Mouse (Mus musculus) spleen, postnatal 36 days (tissue): ENCODE measurements at regions not wholly inside any gene's neighbourhood (a gene's known extent, or its start where the extent isn't known, plus 50 kb on each side); places are given as distances from the start of the nearest gene placed in this dataset.

Source experiments
- DNase-seq, 2 experiments: peaks; one replicate each; pipeline ENCODE4 v3.0.0; 2022; ENCODE audit warnings: low spot score in 2 of 2, mixed read lengths in 1 of 2

DNA sequence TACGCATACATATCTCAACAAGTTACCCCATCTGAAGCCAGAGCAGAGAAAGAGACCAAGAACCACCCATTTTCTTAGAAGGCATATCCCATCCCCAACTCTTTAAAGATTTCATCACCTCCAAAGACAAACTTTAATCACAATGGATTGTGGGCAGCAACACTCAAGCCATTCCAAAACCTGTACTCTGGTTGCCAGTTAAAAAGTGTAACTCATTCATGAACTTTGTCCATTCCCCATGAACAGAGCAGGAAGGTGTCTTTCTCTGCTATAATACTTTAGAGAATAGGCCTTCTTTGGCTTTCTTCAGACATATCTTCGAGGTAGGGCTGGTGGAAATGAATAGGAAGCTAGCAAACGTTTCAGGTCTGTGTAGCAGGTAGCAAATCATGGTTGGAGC lies 160.4 kb downstream of the Fzd1 start:
- no peak for DNase-seq

DNA sequence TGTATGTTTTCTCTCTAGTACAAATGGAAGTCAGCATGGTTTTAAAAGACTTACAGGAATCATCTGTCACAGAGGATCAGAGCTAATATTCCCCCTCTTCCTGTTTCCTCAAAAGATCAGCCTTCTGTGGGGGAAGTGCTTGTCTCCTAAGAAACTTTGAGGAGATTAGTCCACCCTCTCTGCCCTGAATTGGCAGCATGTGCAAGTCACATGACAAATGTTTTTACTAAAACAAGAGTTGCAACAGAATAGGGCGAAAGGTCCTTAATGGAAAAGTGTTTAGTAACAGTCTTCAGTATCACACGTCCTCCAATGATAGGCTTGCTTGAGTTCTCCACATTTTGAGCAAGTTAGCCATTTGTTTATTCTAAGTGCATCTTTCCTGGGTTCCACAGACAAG lies 162.8 kb downstream of the Fzd1 start:
- DNase-seq = peak in 1 of 2 experiments; percentile 11

DNA sequence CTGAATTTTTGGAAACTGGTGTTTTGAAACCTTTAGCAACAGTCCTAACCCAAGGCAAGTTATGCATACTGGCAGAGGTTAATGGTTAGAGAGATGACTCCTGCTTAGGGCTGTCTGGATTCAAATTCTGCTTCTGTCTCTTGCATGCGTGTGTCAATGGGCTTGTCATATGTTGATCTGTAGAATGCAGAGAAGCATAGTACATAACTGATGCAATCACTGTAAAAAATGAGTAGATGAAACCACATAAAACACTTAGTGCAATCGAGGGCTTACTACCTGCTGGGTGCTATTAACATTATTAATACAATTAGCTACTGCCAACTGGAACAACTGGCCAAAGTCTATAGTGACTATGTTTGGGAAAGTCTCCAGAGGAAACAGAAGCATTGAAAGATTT lies 163.3 kb downstream of the Fzd1 start:
- no peak for DNase-seq

DNA sequence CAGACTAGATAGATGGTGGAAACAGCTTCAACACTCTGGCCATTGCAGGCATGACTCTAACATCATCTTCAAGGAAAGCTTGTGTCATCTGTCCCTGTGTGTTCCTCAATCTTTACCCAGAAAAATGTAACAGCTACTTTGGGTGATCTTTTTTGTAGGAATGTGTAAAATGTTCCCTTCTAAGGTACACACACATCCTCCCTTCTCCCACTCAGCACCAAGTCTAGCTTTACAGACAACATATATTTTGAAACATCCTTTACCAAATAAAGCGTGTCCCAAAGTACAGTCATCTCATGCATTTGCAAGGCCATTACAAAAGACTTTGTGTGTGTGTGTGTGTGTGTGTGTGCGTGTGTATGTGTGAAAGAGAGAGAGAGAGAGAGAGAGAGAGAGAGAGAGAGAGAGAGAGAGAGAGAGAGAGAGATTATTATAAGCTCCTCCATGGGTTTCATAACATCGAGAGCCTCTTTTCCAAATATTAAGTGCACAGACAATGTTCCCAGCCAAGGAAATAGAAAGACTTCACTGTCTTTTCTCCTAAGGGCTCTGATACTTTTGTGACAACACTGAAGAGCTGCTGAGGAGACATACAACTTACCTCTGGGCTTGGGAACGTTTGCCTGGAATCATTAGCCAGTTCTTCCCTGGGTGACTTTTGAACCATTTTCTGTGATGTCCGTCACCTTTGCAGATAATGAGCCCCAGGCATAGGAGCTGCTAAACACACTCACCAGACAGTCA lies 164.0 kb downstream of the Fzd1 start:
- no peak for DNase-seq

DNA sequence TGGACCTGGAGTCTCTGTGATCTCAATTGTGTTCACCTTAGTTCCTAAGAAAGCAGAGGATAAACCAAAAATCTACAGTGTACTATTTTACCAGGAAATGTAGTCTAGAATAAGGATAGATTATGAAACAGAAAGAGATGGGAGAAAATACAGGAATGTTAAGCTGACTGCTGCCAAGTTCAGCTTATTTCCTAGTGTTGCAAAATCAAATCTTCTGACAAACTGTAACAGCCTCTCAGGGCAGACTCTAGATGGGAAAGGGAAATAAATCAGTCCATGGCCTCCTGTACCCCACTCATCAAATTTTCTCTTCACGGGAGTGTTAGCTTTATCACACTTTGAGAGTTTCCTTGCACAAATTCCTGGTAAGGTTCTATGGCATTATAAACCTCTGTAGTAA lies 166.1 kb downstream of the Fzd1 start:
- no peak for DNase-seq

DNA sequence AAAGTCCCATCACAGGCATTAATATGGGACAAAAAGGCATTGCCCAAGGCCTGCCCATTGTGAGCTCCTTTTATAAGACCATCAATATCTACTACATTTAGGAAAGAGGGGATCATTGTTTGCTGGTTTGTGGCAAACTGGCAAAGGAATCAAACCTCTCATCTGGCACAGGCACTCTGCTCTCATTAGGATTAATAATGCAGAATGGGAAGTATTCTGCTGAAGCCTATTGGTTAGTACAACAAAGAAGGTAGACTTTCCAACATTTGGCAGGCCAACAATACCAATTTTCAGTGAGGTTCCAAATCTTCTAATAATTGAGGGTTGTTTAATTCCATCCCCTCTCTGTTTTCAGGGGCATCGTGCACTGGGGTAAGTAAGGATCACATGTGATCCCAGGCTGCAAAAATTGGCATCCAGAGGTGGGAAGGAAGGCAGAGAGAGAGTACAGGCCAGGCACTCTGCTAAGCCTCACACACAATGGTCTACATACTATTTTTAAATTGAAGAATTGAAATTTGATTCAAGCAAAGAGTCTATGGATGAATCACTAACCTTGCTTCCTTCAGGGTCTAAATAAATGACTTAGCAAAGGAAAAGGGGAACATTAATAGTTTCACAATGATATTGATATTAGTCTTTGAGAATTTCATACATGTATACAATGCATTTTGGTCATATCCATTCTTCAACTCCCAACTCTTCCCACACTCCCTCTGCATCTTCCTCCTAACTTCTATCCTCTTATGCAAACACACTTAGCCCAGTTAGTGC lies 174.9 kb downstream of the Fzd1 start:
- no peak for DNase-seq

DNA sequence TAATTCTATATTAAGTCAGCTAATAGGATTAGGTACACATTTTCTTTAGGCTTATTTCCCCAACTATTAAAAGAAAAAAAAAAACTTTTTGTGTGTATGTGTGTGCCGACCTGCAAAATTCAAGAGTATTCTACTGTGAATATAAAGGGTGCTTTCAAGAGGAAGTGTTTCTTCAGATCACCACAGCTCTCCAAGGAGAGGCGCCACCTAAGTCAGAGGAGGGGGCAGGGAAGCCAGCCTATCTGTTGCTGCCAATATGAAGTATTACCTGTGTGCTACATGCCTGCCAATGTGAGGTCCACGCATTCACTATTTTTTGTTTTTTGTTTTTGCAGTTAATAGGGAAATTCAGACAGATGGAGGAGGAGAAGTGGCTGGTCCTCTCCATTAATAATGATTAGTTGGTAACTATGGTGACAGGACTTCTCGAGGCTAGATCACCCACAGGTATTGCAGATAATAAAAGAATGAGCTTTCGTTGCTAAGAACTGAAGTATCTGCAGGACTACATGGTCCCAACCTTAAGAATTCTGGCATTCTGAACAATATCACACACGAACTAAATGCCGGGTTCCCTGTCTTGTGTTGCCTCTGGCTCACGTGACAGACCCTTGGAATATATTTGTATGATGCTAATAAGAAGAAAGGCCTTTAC lies 177.5 kb downstream of the Fzd1 start:
- DNase-seq = no peak

DNA sequence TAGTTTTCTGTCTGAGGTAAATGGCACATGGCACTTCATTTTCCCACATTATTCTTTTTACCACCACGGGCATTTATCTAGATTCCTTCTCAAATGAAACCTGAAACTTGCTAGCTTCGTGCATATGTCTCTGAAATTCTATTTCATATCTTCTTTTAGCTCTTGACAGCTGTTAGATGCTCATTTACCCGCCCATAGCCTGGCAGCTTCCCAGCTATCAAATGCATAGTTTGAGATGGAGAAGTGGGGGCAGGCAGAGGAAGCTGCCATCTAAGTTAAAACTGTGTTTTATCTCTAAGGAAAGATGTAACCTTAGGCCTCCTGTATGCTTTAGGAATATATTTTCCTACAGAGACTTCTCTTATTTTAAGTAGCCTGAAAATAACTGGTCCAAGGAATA lies 179.0 kb downstream of the Fzd1 start:
- DNase-seq = no peak

DNA sequence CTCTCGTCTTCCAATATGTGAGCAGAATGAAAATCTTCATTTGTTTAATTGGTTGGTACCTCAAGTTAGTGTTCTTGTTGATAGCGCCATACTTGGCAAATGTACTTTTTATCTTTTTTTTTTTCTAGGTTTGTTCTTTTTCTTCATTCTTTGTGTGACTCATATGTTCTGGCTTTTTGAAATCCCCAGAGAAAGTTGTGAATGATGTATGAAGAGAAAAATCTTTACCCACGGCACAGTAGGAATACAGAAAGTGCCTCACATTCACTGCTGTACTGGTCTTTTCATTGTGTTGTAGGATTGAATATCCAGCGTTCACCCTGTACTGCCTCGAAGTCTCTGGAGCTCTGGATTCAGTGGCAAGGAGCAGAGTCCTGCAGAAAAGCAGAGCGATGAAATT lies 180.7 kb downstream of the Fzd1 start:
- no peak for DNase-seq

DNA sequence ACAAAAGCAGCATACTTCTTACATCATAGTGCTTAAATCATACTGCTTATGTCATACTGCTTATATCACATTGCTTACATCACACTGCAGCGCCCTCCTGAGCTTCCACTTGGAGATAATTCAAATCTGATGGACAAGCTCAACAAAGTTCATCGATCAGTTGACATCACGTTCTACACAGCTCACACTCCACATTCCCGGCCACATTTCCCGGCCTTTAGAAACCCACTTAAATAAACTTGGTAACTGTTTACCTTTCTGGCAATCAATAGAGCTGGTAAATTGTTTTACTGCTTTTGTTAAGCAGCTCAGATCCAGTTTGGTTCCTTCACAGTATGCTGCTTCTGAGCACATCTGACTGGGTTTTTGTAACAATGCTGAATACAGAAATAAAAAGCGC lies 194.0 kb downstream of the Fzd1 start:
- no peak for DNase-seq

DNA sequence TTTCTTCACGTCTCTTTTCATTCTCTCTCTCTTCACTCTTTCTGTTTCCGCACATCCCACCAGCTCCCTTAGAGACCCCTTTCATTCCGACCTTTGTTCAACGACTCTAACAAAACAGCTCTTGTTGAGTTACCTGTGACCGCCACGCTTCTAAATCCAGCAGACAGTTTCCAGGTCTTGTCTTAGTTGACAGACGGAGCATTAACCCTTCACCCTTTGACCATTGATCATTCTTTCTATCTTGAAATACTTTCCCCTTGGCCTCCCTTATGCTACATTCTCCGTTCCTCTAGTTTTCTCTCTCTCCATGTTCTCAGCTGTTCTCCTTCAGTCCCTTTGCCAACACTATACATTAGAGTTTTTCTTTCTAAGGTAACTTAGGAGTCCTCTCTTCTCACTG lies 196.2 kb downstream of the Fzd1 start:
- DNase-seq = no peak

DNA sequence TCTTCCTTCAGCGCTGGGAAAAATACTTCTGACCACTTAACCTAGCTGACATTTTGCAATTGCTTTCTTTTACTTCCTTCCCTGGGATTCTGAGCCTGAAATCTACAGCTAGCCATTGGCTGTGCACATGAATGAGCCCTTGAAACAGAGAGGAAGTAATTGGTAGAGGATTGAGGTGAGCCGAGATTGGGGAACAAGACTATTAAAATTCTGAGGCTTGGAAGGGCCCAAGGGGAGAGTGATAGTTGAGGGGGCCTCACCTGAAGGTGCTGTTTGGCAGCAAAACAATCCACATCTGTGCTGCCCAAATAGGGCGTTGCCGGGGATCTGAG lies 196.7 kb downstream of the Fzd1 start:
- DNase-seq = no peak

DNA sequence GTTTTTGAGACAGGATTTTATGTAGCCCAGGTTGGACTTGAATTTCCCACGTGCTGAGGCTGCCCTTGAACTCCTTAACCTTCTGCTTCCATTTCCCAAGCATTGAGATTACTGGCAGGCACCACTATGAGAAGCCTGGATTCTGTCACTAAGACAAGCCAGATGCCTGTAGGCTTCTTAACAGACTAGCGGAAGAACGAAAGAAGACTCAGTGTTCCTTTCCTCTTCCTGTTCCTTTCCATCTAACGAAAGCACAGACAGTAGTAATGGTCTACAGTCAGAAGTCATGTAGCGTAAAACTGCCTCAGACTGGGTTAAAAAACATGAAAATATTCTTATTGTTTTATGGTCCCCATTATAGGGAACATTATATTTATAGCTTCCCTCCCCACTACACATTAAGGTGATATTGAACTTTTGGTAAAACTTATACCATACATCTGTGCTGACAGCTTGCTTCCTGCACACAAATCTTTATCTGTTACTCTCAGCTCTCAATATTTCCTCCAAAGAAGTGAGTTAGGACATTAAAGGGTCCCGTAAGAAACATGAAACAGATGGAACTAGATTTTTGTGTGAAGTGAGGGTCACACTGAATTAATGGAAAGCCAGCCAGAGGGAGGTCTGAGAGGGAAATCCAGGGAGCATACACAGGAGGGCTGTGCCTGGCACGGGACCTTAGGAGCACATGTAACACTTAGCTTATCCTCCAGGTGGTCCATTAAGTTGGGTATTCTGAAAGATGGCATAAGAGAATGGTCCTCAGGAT lies 197.3 kb downstream of the Fzd1 start:
- no peak for DNase-seq

DNA sequence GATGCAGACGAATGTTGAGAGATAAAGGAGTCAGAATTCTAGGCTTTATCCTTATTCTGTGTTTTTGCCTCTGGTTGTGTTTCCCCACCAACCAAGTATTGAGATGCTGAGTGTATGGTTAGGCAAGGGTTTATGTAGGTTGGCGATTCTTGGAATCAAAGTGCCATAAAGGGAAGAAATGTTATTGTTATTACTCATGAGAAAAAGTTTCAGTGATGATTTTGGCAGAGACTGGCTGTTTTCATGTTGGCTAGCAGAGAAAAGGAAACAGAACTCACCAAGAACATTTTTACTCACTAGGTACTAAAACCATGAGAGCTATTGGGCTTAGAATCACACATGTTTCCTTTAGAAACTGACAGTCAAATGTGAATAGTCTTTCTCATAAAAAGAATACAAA lies 202.9 kb downstream of the Fzd1 start:
- DNase-seq = no peak

DNA sequence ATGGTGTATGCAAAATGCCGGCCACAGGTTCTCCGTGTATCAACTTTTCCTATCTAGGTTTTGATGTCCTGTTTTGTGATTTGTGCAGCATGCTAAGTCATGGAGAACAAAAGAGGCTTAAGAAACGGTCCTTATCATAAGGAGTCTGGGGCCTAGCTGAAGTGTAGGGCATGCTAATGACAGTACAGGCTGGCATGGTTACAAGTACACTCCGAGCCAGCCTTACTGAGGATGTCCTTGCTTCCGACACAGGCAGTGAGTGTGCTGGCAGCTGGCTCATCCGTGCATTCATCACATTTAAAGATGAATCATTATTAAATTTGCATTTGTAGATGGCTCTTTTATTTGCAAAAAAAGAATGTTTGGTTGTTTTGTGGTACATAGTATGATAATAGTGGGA lies 219.3 kb downstream of the Fzd1 start:
- no peak for DNase-seq

DNA sequence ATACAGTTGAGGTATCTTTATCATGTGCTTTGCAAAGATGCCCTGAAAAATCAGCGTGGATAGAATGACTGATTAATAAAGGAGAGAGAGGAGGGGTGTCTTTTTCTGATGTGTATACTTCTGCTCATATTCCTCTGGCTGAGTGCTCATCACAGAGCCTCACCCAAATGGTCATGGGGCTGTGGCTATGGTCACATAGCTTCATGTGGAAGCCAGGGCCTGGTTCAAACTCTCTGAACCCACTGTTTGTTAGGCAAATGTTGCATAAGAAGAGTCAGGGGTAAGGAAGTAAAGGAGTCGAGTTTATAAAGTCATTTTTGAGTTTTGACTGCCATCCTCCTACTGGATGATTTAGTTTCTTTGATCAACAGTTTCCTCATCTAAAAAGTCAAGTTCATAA lies 221.0 kb downstream of the Fzd1 start:
- no peak for DNase-seq

DNA sequence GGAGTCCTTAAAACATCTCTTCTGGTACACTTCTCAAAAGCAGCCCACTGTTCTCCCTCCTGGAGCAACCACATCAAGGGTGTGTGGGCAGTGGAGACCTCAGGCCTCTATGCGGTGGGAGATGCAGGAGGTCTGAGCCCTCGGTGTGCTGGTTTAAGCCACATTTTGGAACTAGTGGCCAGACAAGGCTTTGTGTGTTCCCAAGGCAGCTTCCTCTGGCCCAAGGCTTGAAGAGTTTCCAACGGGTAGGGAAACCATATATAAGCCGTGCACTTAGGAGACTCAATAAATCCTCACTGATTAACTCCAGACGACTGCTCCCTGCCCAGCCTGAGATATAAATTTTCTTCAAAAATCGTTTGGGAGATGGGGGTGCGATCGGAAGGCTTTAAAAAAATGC lies 221.9 kb downstream of the Fzd1 start:
- DNase-seq = no peak

DNA sequence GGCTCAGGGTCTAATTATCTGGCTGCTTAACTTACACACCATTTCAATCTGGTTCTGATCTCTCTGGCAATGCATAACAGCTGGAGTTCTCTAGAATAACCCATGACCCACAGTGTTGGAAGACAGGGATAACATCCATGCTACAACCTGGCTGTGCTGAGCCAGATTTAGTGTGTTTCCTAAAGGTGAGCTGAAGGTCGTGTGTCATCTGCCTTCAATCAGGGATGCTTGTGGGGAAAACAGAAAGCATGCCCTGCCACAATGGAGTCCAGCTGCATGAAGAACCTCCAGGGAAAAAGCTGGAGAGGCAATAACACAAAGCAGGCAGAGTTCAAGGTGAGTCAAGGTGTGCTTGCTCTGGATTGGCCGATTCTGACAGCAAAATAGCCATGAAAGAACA lies 223.3 kb downstream of the Fzd1 start:
- DNase-seq = no peak

DNA sequence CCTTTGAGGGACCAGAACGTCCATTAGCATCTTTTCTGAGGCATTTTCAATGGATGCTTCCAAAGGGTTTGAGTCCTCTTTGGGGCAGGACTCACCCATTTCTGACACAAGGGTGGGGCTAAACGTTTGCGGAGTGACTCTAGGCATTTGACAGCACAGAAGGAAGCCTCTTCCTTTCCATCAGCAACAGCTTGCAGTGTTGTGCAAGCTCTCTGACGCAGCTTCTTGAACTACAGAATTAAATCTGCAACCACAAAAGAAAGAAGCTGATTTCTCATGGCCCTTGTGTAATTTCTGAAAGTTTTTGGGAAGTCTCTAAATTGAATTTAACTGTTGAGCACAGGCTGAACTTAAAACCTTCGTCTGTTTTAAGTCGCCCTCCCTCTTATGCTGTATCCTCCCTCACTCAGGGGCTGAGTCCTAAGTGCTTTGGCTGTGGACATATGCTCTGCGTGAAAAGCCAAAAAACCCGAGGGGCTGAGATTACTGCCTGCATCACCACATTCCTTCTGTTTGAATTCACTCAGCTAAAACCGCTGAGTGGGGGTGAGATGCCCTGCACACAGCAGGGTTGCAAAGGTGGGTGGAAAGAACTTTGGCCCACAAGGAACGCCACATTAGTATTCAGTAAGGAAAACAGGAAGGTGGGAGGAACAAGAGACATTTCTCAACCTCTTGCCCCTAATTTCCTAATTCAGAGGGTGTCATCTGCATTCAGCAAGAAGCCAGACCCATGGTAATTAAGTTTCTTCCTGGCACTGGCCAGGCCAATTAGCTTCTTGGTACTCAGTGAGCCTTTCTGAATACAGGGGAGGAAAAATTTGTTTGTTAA lies 227.4 kb downstream of the Fzd1 start:
- peak; percentile 1 to 24 for DNase-seq

DNA sequence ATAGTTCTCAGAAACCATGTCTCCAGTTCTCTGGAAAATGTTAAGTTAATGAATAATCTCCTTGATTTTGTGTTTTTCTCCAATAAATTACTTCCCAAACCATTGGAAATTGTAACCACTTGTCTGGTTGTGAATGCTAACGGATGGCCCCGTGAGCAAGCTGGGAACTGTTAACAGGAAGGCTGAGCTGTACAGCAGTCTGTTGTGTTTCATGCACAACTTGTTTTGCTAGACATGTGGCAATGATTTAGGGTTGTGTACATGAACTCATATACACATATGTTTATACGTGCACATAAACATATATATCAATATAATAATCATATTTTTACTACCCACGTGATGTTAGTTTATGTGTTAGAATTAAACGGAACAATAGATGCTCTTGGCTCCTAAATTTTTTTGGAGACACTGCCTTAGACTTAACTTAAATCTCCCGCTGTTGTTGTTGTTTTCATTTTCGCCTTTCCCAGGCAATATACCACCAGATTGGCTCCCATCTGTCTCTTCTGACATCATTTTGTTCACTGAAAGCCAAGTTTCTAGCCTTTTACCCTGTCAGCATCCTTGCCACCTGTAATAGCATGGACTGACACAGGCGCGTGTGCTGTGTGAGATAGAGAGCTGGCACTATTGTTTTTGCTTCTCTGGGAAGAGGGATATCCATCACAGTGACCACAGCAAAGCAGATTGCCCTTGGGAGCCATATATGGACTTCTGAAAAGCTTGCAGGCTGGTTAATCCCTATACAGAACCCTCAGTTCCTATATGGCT lies 231.6 kb downstream of the Fzd1 start:
- no peak for DNase-seq

DNA sequence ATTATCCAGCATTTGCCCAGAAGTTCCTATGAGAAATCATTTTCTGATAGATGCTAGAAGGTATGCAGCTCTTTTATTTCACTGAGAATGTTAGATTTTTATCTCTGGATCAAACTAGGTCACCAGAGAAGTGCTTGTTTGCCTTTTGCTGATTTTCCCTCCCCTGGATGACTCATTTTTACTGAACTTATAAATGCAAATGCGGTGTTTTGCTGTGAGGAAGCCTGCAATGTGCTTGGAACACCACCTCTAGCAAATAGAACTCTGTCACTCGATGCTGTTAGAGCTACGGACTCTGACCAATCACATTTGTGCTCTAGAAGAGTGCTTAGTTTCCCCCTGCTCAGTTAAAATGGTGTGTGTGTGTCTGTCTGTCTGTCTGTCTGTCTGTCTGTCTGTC lies 257.2 kb downstream of the Fzd1 start:
- no peak for DNase-seq
